Mouse (Mus musculus) left cerebral cortex, adult 8-10 months (tissue): Measurements from ENCODE around the gene Olfr181. TPM values are rescaled to one million over a fixed set of nuclear protein-coding genes. Genes with fewer than 3 reads are reported as not detected.

ENCODE experiments used
- DNase-seq, 2 experiments: peaks; one replicate each; pipeline ENCODE4 v3.0.0; 2022; ENCODE audit warnings: low spot score in 2 of 2
- total RNA-seq, 4 experiments: library from RNA; stranded (reverse); gene quantifications; 2 replicates each; pipeline ENCODE4 v1.2.4; 2022

The Olfr181 gene
- not detected for total RNA-seq

- no peak for DNase-seq
Measured at GRCm38 (mm10) chr16:58928655-58929054, at the start of gene Olfr181. Gene Olfr181 (minus strand): TSS chr16:58928755.

DNA sequence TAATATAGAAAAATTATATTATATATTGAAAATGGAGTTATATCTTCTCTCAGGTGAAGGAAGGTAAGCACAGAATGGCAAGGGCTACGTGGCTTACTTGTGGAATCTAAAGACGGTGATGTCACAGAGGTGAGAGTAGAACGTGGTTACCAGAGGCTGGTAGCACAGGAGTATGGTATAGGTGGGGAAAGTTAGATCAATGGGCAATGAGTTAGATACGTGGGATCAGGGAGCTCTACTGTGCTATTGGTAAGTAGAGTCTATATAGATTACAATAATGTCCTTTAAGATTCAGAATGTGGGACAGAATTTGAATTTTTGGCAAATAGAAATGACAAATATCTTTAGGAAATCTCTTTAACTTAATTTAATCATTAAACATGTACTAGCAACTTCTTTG is 737 bp upstream of the Olfr181 start, which contains the start of gene Olfr180:
TSS of gene Olfr180 (minus strand) at position 101 of the 400 bp plus-strand sequence.
- no peak for DNase-seq

GRCm38 (mm10) chr16:58891963-58892362 is 36.6 kb downstream of the Olfr181 start, which contains the start of gene Olfr178:
Gene Olfr178 (minus strand): TSS chr16:58892063.
- DNase-seq = no peak

GRCm38 (mm10) chr16:58884416-58884815 is 44.1 kb downstream of the Olfr181 start:
- no peak for DNase-seq

Other genes with a start within 250 kb of the Olfr181 start
- gene Gpr15, start 209.7 kb downstream of the Olfr181 start, total RNA-seq = not detected
- 100 to 1,000 TPM in 3 of 4 experiments, 10 to 100 TPM in 1; 98.1 to 116 (median 114) TPM for gene Cldnd1, start 200.8 kb downstream of the Olfr181 start, total RNA-seq
- not detected for gene Olfr172, start 165.6 kb downstream of the Olfr181 start, total RNA-seq
- not detected for gene Olfr173, start 128.5 kb downstream of the Olfr181 start, total RNA-seq
- not detected for gene Olfr175-ps1, start 102.0 kb downstream of the Olfr181 start, total RNA-seq
- not detected for gene Olfr177, start 54.0 kb downstream of the Olfr181 start, total RNA-seq
- gene Olfr178, start 36.7 kb downstream of the Olfr181 start, total RNA-seq = not detected
- not detected for gene Olfr180, start 637 bp upstream of the Olfr181 start, total RNA-seq
- not detected for gene Olfr183, start 66.6 kb upstream of the Olfr181 start, total RNA-seq
- not detected for gene Olfr186, start 101.5 kb upstream of the Olfr181 start, total RNA-seq
- not detected for gene Olfr187, start 111.0 kb upstream of the Olfr181 start, total RNA-seq
- gene Olfr190, start 149.2 kb upstream of the Olfr181 start, total RNA-seq = not detected
- not detected for gene Olfr191, start 161.1 kb upstream of the Olfr181 start, total RNA-seq
- gene Olfr193, start 183.1 kb upstream of the Olfr181 start, total RNA-seq = not detected
- not detected for gene Olfr194, start 192.3 kb upstream of the Olfr181 start, total RNA-seq
- not detected for gene Olfr195, start 218.3 kb upstream of the Olfr181 start, total RNA-seq
- not detected for gene Olfr196, start 241.7 kb upstream of the Olfr181 start, total RNA-seq